Mouse (Mus musculus): Measurements from ENCODE around the gene Ccl12.

Ccl12 gene

GRCm38 (mm10) chr11:82101529-82101928, at the start of gene Ccl12:
Gene Ccl12, plus strand, starts transcription at chr11:82101845.
- in situ Hi-C loops (cut with MboI; ENCODE audit: unreplicated experiment in 2 of 2): no loop called here

GRCm38 (mm10) chr11:82053849-82054248, 47.8 kb upstream of the Ccl12 start:
- in situ Hi-C loops (cut with MboI; ENCODE audit: unreplicated experiment in 2 of 2): loop anchor here in 1 of 2 experiments (5.0 to 25.0 kb wide), 3 partner anchors 123 to 1133 kb away; partner anchors contain the start of genes Slfn3 and Slfn4

GRCm38 (mm10) chr11:82057646-82058045, 44.0 kb upstream of the Ccl12 start, which contains the start of gene Ccl11:
Gene Ccl11, plus strand, starts transcription at chr11:82057823.
- in situ Hi-C loops (cut with MboI; ENCODE audit: unreplicated experiment in 2 of 2): loop anchor here in 1 of 2 experiments (25.0 kb wide), 1 partner anchor 1130 kb away; the partner anchor contains the start of genes Slfn3 and Slfn4

GRCm38 (mm10) chr11:82062226-82062625, 39.4 kb upstream of the Ccl12 start:
- in situ Hi-C loops (cut with MboI; ENCODE audit: unreplicated experiment in 2 of 2): loop anchor here in 1 of 2 experiments (25.0 kb wide), 1 partner anchor 1125 kb away; the partner anchor contains the start of genes Slfn3 and Slfn4

GRCm38 (mm10) chr11:82063454-82063853, 38.2 kb upstream of the Ccl12 start:
- in situ Hi-C loops (cut with MboI; ENCODE audit: unreplicated experiment in 2 of 2): loop anchor here in 1 of 2 experiments (25.0 kb wide), 1 partner anchor 1124 kb away; the partner anchor contains the start of genes Slfn3 and Slfn4

GRCm38 (mm10) chr11:82066953-82067571, 34.6 kb upstream of the Ccl12 start:
- in situ Hi-C loops (cut with MboI; ENCODE audit: unreplicated experiment in 2 of 2): loop anchor here in 1 of 2 experiments (25.0 kb wide), 1 partner anchor 1120 kb away; the partner anchor contains the start of genes Slfn3 and Slfn4

- in situ Hi-C loops (cut with MboI; ENCODE audit: unreplicated experiment in 2 of 2): loop anchor here in 1 of 2 experiments (25.0 kb wide), 1 partner anchor 1116 kb away; the partner anchor contains the start of genes Slfn3 and Slfn4
These were observed 30.6 kb upstream of the Ccl12 start for GRCm38 (mm10) chr11:82071076-82071475.

GRCm38 (mm10) chr11:82072374-82072773, 29.3 kb upstream of the Ccl12 start:
- in situ Hi-C loops (cut with MboI; ENCODE audit: unreplicated experiment in 2 of 2): loop anchor here in 1 of 2 experiments (25.0 kb wide), 1 partner anchor 1115 kb away; the partner anchor contains the start of genes Slfn3 and Slfn4

GRCm38 (mm10) chr11:82072984-82073383, 28.7 kb upstream of the Ccl12 start:
- in situ Hi-C loops (cut with MboI; ENCODE audit: unreplicated experiment in 2 of 2): loop anchor here in 1 of 2 experiments (25.0 kb wide), 1 partner anchor 1114 kb away; the partner anchor contains the start of genes Slfn3 and Slfn4

- in situ Hi-C loops (cut with MboI; ENCODE audit: unreplicated experiment in 2 of 2): loop anchor here in 1 of 2 experiments (25.0 kb wide), 1 partner anchor 1114 kb away; the partner anchor contains the start of genes Slfn3 and Slfn4
These were observed 28.0 kb upstream of the Ccl12 start for GRCm38 (mm10) chr11:82073686-82074085.

- in situ Hi-C loops (cut with MboI; ENCODE audit: unreplicated experiment in 2 of 2): no loop called here
These were observed 24.6 kb upstream of the Ccl12 start for GRCm38 (mm10) chr11:82077031-82077430.

GRCm38 (mm10) chr11:82078136-82078730, 23.4 kb upstream of the Ccl12 start:
- in situ Hi-C loops (cut with MboI; ENCODE audit: unreplicated experiment in 2 of 2): no loop called here

- in situ Hi-C loops (cut with MboI; ENCODE audit: unreplicated experiment in 2 of 2): no loop called here
These were observed 20.8 kb upstream of the Ccl12 start for GRCm38 (mm10) chr11:82080865-82081264.

- in situ Hi-C loops (cut with MboI; ENCODE audit: unreplicated experiment in 2 of 2): no loop called here
These were observed 17.3 kb upstream of the Ccl12 start for GRCm38 (mm10) chr11:82084360-82084759.

GRCm38 (mm10) chr11:82099511-82100323, 1.9 kb upstream of the Ccl12 start:
- in situ Hi-C loops (cut with MboI; ENCODE audit: unreplicated experiment in 2 of 2): no loop called here

- in situ Hi-C loops (cut with MboI; ENCODE audit: unreplicated experiment in 2 of 2): no loop called here
These were observed 558 bp upstream of the Ccl12 start for GRCm38 (mm10) chr11:82101087-82101486.

- in situ Hi-C loops (cut with MboI; ENCODE audit: unreplicated experiment in 2 of 2): no loop called here
These were observed 8.0 kb downstream of the Ccl12 start for GRCm38 (mm10) chr11:82109611-82110010.

GRCm38 (mm10) chr11:82110372-82111248, 9.0 kb downstream of the Ccl12 start:
- in situ Hi-C loops (cut with MboI; ENCODE audit: unreplicated experiment in 2 of 2): no loop called here

- in situ Hi-C loops (cut with MboI; ENCODE audit: unreplicated experiment in 2 of 2): no loop called here
These were observed 13.2 kb downstream of the Ccl12 start, which contains the start of gene Ccl8 for GRCm38 (mm10) chr11:82114885-82115284. Gene Ccl8, plus strand, starts transcription at chr11:82115185.

Data from v-Abl transformed pro-B cells (cell line).